Mouse (Mus musculus): Measurements from ENCODE around the gene Tpd52l2. TPM values are rescaled to one million over a fixed set of nuclear protein-coding genes. Genes with fewer than 3 reads are reported as not detected.
A peak's percentile ranks its signal among the peaks of the same experiment; 100 is the strongest.

The Tpd52l2 gene
- polyA plus RNA-seq, 1 experiment from 2014 or later = 160 TPM

GRCm38 (mm10) chr2:181548227-181548626, 51.3 kb downstream of the Tpd52l2 start:
- no peaks in the 10 kb centered on the region for H3K4me1 ChIP-seq
- no peak overlapping the region for H3K4me2 ChIP-seq
- WGBS = 82% methylated on average over 1 of the region's 1 CpGs
- no peak overlapping the region for H3K4me3 ChIP-seq
- no peak for ATAC-seq (ENCODE audit: borderline replicate concordance, extremely low read depth, low FRiP score, low TSS enrichment)
- no peaks in the 10 kb centered on the region for H3K27me3 ChIP-seq
- no peaks in the 10 kb centered on the region for H3K9me3 ChIP-seq
- no peak overlapping the region for H3K27ac ChIP-seq
- H3K9ac ChIP-seq = no peak overlapping the region
- H3K36me3 ChIP-seq = peaks cover 65% of the 10 kb centered on the region

- Histone ChIP-seq H3K4me2 (no peak overlapping the region), H3K27ac (no peak overlapping the region), H3K4me3 (no peak overlapping the region), H3K4me1 (no peaks in the 10 kb centered on the region), H3K27me3 (no peaks in the 10 kb centered on the region), H3K9me3 (no peaks in the 10 kb centered on the region), H3K36me3 (peaks cover 65% of the 10 kb centered on the region), H3K9ac (no peak overlapping the region)
- 0 out of 2 replicates have a peak, but pooled peaks have one; percentile 31 for ATAC-seq (ENCODE audit: borderline replicate concordance, extremely low read depth, low FRiP score, low TSS enrichment)
- WGBS = 77% methylated on average over 5 of the region's 5 CpGs
Measured at GRCm38 (mm10) chr2:181548682-181549081, 51.7 kb downstream of the Tpd52l2 start.

DNA sequence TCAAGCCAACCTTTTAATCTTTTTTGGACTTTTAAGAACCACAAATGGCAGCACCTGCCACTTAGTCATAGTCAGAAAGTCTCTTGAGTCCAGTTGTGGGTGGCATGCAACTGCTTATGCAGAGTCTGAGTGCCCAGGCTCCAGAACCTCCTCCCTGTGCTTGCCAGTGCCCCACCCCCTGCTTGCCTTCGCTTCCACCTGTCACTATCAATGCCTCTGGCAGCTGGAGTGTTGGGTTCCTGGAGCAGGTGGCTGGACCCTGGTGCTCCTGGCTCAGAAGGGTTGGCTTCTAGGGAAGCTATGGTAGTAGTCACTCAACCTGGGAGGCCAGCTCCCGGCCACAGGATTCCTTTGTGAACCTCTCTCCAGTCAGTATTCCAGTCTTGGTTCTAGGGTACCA, 53.3 kb downstream of the Tpd52l2 start:
- H3K27ac ChIP-seq = no peak overlapping the region

DNA sequence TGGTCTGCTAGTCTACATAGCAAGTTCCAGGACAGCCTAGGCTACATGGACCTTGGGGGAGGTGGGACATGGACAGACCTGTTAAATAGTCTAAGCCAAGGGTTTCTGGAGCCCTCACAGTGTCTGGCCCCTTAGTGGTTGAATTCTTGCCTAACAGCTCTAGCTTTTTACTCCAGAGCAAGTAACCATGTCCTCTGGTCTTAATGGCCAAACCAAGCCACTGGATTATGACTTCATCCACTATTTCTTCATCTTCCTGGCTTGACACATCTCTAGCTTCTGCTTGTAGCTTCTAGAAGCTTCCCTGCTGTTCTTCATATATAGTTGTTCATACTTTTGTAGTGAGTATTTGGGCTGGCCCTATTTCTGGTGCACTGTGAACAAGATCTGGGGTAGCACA, 56.8 kb downstream of the Tpd52l2 start:
- H3K9me3 ChIP-seq = no peaks in the 10 kb centered on the region

More for the DNA sequence above, 53.3 kb downstream of the Tpd52l2 start:
- ATAC-seq (ENCODE audit: borderline replicate concordance, extremely low read depth, low FRiP score, low TSS enrichment) = no peak
- Histone ChIP-seq H3K36me3 (peaks cover 67% of the 10 kb centered on the region), H3K4me2 (no peak overlapping the region), H3K4me1 (no peaks in the 10 kb centered on the region), H3K4me3 (no peak overlapping the region), H3K27me3 (no peaks in the 10 kb centered on the region), H3K9me3 (no peaks in the 10 kb centered on the region), H3K9ac (no peak overlapping the region)
- 90% methylated on average over 2 of the region's 2 CpGs for whole genome bisulfite sequencing

DNA sequence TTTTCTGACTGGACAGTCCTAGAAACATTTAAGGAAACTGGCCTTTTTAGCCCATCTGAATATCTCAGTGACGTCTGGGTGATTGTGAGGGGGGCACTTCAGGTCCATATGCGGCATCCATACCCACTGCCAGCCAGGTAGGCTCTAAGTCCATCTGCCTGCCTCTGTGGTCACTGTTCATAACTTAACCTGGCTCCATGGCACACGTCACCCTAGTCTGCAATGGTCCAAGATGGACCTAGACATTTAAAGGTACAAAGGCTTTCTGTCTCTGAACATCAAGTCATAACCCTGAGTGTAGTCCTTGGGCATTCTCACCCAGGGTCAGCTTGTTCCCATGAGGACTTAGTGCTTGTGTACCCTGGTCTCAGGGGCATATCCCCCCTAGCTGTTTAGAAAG, 70.4 kb downstream of the Tpd52l2 start:
- 76% methylated on average over 3 of the region's 3 CpGs for WGBS
- H3K4me2 ChIP-seq = no peak overlapping the region
- no peak overlapping the region for H3K27ac ChIP-seq
- H3K4me3 ChIP-seq = no peak overlapping the region
- no peak for ATAC-seq (ENCODE audit: borderline replicate concordance, extremely low read depth, low FRiP score, low TSS enrichment)
- no peaks in the 10 kb centered on the region for H3K4me1 ChIP-seq
- no peaks in the 10 kb centered on the region for H3K27me3 ChIP-seq
- no peaks in the 10 kb centered on the region for H3K9me3 ChIP-seq
- H3K9ac ChIP-seq = no peak overlapping the region
- H3K36me3 ChIP-seq = no peaks in the 10 kb centered on the region

More for the DNA sequence above, 56.8 kb downstream of the Tpd52l2 start:
- Histone ChIP-seq H3K27ac (no peak overlapping the region), H3K9ac (no peak overlapping the region), H3K36me3 (peaks cover 44% of the 10 kb centered on the region), H3K4me2 (no peak overlapping the region), H3K4me3 (no peak overlapping the region), H3K27me3 (no peaks in the 10 kb centered on the region), H3K4me1 (no peaks in the 10 kb centered on the region)
- ATAC-seq (ENCODE audit: borderline replicate concordance, extremely low read depth, low FRiP score, low TSS enrichment) = no peak

Other genes starting within 250 kb of the Tpd52l2 start
- gene Gmeb2, start 209.1 kb upstream of the Tpd52l2 start, polyA plus RNA-seq (2015; fragmentation: Nextera tagmentation; extraction: Ambion mirVana) = 14.9 and 15.7 TPM in 2 replicates
- 3.0 and 7.7 TPM in 2 replicates for gene Stmn3, start 182.6 kb upstream of the Tpd52l2 start, polyA plus RNA-seq (2015; fragmentation: Nextera tagmentation; extraction: Ambion mirVana)
- 51.2 and 52.7 TPM in 2 replicates for gene Rtel1, start 177.4 kb upstream of the Tpd52l2 start, polyA plus RNA-seq (2015; fragmentation: Nextera tagmentation; extraction: Ambion mirVana)
- 39.0 and 40.7 TPM in 2 replicates for gene Zgpat, start 132.2 kb upstream of the Tpd52l2 start, polyA plus RNA-seq (2015; fragmentation: Nextera tagmentation; extraction: Ambion mirVana)
- gene Arfrp1, start 131.7 kb upstream of the Tpd52l2 start, polyA plus RNA-seq (2015; fragmentation: Nextera tagmentation; extraction: Ambion mirVana) = 61.8 and 66.7 TPM in 2 replicates
- 20.8 and 21.9 TPM in 2 replicates for gene Lime1, start 117.1 kb upstream of the Tpd52l2 start, polyA plus RNA-seq (2015; fragmentation: Nextera tagmentation; extraction: Ambion mirVana)
- gene Zbtb46, start 37.7 kb upstream of the Tpd52l2 start, polyA plus RNA-seq (2015; fragmentation: Nextera tagmentation; extraction: Ambion mirVana) = 12.5 and 14.6 TPM in 2 replicates
- gene Abhd16b, start 3.9 kb upstream of the Tpd52l2 start, polyA plus RNA-seq (2015; fragmentation: Nextera tagmentation; extraction: Ambion mirVana) = 0.24 and 0.26 TPM in 2 replicates
- 84.8 and 87.4 TPM in 2 replicates for gene Dnajc5, start 23.3 kb downstream of the Tpd52l2 start, polyA plus RNA-seq (2015; fragmentation: Nextera tagmentation; extraction: Ambion mirVana)
- gene Uckl1, start 87.8 kb downstream of the Tpd52l2 start, polyA plus RNA-seq (2015; fragmentation: Nextera tagmentation; extraction: Ambion mirVana) = 41.4 and 51.2 TPM in 2 replicates
- gene Prpf6, start 94.7 kb downstream of the Tpd52l2 start, polyA plus RNA-seq (2015; fragmentation: Nextera tagmentation; extraction: Ambion mirVana) = 60.8 and 61.9 TPM in 2 replicates
- gene Zfp512b, start 95.7 kb downstream of the Tpd52l2 start, polyA plus RNA-seq (2015; fragmentation: Nextera tagmentation; extraction: Ambion mirVana) = 48.2 and 52.3 TPM in 2 replicates
- 29.7 and 30.1 TPM in 2 replicates for gene Samd10, start 102.1 kb downstream of the Tpd52l2 start, polyA plus RNA-seq (2015; fragmentation: Nextera tagmentation; extraction: Ambion mirVana)
- not detected in 2 replicates for gene Gm29797, start 159.9 kb downstream of the Tpd52l2 start, polyA plus RNA-seq (2015; fragmentation: Nextera tagmentation; extraction: Ambion mirVana)
- 65.3 and 70.3 TPM in 2 replicates for gene Sox18, start 174.5 kb downstream of the Tpd52l2 start, polyA plus RNA-seq (2015; fragmentation: Nextera tagmentation; extraction: Ambion mirVana)
- 23.2 and 23.7 TPM in 2 replicates for gene Tcea2, start 183.2 kb downstream of the Tpd52l2 start, polyA plus RNA-seq (2015; fragmentation: Nextera tagmentation; extraction: Ambion mirVana)
- 72.3 and 72.5 TPM in 2 replicates for gene Rgs19, start 196.8 kb downstream of the Tpd52l2 start, polyA plus RNA-seq (2015; fragmentation: Nextera tagmentation; extraction: Ambion mirVana)
- gene Lkaaear1, start 201.3 kb downstream of the Tpd52l2 start, polyA plus RNA-seq (2015; fragmentation: Nextera tagmentation; extraction: Ambion mirVana) = not detected in 2 replicates
- gene Oprl1, start 217.9 kb downstream of the Tpd52l2 start, polyA plus RNA-seq (2015; fragmentation: Nextera tagmentation; extraction: Ambion mirVana) = 0.92 and 0.93 TPM in 2 replicates

Data from lung, embryonic 15.5 days (tissue).